Mouse (Mus musculus) embryo, embryonic 10.5 days (tissue): ENCODE results near the gene Igfbpl1.
A peak's percentile ranks its signal among the peaks of the same experiment; 100 is the strongest.

ENCODE experiments used
- DNase-seq: peaks from one replicate; pipeline ENCODE4 v3.0.0-alpha.2; 2015; ENCODE audit warnings: low spot score

The Igfbpl1 gene

DNA sequence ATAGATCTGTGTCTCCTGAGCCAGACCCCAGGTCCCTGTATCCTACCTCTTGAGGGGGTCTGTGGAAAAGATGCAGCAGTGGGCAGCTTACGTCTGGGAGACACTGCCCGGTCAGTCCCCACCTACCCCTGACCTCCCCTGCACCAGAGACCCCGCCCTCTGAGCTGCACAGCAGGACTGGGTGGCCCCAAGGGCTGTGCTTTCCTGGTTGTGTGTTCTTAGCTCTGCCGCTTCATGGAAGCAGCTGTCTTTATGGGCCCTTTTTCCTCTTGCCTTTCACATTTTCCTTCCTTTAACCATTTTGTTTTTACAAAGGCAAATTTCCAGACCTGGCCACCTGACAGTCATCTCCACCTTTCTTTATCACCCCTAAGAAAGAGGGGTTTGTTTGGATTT is 56.1 kb downstream of the Igfbpl1 start:
- no peak for DNase-seq

DNA sequence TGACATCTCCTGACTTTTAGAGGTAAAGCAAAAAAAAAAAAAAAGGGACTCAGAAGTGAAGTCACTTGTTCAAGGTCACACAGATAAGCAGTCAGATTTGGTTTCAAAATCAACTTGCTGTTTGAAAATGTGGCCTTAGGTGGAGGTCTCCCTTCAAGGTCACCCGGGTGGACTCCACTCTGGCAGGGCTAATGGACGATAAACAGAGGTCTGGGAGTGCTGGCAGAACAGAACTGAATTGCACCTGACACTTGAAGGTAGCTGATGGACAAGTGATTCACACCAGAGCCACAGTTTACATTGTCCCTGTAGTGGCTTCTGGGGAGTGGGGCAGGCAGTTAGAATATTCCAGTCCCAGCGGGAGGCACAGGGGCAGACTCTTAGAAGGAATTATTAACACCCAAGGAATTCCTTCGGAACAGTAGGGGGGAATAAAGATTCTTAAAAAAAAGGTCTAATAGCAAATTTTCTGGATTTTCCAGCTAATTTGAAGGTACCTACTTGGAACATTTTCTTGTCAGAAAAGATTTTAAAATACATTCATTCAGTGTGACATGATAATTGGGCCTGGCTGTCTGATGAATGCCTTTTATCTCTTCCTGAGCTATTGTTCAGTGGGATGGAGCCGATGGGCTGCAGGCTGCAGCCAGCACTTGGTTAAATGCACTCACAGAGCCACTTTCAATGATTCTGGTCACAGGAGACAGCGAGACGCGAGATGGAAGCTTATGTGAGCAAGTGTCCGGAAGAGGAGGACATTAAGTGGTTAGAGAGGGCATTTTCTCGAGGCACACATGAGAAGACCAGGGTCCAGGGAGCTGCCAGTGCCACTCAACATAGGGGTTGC is 56.7 kb downstream of the Igfbpl1 start:
- peak; percentile 48 for DNase-seq

DNA sequence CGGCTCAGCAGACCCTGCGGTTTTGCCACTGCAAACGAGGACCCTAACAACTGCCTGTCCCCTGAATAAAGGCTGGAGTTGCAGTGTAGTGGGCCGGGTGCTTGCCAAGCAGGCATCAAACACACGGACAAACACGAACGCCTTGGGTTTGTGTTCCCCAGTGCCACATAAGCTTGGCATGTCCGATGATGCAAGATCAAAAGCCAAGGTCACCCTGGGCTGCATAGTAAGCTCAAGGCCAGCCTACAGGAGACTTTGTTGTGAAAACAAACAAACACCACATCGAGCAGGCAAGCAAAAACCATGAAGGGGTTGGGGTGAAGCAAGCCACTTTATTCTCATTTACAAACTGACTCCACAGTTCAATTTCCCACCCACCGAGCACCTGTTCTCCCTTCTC is 57.6 kb downstream of the Igfbpl1 start:
- DNase-seq, result no peak

DNA sequence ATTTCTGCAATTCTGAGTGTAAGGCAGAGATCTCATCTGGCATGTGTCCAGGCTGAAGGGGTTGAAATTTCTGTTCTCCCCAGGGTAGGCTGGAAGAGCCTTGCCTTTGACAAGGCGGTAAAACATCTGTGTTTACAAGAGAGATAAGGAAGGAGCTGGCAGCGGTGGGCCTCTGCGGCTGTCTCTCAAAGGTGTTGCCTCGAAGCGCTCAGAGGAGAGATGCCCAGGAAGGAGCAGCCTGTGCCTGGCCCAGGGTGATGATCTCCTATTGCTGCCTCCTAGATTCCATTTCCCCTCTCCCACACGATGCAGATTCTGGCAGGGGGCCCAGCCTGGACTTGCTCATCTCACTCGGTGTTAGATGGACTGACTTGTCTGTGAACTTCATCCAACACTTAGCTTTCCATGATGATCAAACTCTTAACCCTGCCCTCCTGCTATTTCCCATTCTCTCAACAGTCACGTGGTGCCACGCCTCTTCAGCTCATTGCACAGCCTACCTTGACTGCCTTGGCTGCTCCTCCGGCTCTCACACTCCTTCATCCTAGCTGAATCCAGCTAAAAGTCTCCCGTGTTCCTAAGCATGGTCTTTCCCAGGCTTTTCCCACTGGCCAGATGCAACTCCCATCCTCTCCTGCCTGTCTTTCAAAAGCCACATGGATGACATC is 58.7 kb downstream of the Igfbpl1 start:
- DNase-seq, result no peak

DNA sequence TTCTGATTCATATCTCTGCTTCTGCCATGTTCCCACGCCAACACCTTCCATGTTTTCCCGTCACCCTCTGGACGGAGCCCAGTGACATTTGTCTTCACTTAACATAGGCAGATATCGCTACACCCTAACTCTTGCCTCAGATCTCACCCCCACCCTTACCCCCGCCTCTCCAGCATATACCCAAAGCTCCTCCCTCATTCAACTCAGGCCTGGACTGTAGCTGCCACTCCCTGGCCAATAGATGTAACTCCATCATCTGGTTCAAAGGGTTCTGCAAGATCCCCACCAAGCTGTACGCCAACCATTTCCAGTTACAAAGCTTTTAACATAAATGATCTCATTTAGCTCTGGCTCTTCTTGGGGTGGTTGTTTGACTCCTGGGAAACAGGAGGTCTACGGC is 59.9 kb downstream of the Igfbpl1 start:
- DNase-seq, result no peak

DNA sequence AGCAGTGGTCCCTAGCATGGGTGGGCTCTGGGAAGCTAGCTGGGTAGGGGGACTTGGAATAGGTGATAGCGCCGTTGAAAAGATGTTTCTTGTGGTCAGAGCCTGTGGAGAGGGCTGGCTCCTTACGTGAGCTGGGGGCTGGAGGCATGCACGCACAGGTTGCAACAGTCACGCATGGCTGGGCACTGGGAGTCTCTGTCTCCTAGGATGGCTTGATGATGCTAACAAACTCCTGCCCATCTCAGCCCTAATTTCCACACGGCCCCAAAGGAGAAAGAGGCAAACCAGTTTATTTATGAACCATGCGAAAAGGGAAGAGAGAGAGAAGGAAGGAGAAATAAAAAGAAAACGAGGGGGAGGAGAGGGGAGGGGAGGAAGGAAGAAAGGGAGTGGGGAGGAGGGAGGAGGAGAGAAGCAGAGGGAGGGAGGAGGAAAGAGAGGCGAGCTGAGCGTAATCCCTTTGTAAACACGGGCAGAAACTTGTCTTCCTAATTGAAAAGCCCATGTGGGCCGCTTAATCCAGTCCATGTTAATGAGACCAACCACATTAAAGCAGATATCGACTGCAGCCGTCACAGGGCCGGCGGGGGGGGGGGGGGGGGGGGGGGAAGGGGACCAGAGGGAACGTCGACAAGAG is 61.0 kb downstream of the Igfbpl1 start:
- DNase-seq, result peak; percentile 61

DNA sequence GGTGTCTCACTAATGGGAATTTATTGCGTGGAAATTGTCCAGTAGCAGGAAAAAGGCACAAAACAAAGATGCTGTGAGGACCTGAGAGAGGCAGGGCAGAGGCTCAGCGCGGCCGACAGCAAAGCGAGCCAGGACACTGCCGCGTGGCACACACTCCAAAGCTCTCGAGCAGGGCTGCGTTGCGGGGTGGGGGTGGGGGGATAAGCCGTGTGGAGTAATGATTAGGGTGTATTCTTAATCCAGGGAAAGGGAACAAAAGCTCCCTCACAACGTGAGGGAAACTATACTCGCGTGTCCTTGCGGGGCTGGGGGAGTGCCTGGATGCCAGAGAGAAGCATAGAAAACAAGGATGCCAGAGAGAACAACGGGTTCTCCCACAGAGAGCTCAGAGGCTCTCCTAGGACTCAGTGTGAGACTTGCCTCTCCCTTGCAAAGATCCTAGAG is 61.6 kb downstream of the Igfbpl1 start:
- DNase-seq, result peak; percentile 46

DNA sequence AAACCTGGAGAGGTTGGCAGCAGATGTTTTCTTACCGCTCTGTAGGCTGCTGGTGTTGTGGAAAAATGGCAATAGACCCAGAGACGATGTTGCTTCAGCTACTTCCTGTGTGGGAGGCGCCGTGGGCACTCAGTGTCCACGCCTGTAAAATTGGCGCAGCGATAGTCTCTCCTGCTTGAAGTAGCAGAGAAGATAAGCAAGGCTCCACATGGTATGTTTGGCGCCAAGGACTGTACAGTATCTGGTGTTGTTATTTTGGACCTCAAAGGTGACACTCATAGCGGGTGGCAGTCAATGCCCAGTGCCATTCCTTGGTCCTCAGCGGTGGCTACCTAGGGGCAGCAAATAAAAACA is 62.6 kb downstream of the Igfbpl1 start:
- DNase-seq, result no peak

DNA sequence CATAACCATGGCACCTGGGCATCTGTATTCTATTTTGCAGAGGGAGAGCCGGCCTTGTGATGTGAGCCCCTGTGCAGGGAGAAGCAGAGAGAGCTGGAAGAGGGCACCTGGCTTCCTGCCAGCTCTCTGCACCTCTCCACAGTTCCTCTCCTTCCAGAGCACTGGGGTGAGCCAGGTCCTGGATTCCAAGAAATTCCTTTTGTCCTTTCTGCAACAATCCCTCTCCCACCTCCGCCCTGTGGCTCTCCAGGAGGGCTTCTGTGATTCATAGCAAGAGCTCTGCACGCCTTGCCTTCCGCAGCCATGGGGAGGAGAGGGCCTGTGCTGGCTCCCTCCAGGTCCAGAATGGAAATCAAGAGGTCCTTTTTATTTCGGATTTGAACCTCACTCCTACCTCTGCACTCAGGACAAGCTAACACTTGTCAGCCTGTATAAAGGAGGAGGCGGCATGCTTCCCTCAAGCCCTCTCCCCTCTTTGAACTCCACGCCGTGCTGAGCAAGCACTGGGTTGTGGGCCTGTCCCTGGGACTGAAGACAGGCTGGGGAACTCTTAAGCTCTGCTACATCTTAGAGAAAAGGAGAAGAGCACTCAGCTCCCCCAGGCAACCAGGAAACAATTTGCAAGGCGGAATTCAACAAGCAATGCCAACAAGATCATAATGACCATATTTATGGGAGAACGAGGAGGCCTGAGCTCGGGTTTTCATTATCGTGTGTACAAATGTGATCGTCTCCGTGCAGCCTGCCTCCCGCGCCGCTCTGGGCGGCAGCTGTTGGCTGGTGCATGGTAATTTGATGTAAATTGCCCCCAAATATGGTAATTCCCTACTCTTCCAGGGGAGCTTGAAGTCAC is 63.2 kb downstream of the Igfbpl1 start:
- DNase-seq, result peak; percentile 56

DNA sequence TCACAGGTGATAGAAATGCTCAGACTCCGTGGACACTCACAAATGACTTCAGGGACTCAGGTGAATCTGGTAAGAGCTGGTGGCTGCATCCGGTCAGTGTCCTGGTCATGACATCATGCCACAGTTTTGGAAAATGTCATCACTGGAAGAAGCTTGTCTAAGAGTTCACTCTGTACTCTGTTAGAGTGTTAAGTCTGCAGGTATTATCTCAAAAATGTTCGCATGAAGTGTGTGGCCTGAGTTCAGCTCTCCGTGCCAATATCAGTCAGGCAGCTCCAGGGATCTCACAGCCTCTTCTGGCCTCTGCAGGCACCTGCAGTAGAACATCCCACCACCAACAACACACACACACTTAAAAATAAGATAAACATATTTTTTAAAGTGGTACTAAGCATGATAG is 64.1 kb downstream of the Igfbpl1 start:
- DNase-seq, result no peak
